Mouse (Mus musculus) T-helper 2 cell (primary cell): ENCODE measurements around the gene Ccser1.
"Not testable (repeated sequence)": the region's sequence is repeated elsewhere in the genome, so short reads cannot be mapped to it uniquely, and the experiment has no call there.

Source experiments
- in situ Hi-C: fragments of 300-600 bp; cut with MboI, MseI; formaldehyde crosslinking; loops from one replicate; pipeline ENCODE4 v1.15.1; 2025; ENCODE audit warnings: high pct_unique_total_duplicates

Gene Ccser1

DNA sequence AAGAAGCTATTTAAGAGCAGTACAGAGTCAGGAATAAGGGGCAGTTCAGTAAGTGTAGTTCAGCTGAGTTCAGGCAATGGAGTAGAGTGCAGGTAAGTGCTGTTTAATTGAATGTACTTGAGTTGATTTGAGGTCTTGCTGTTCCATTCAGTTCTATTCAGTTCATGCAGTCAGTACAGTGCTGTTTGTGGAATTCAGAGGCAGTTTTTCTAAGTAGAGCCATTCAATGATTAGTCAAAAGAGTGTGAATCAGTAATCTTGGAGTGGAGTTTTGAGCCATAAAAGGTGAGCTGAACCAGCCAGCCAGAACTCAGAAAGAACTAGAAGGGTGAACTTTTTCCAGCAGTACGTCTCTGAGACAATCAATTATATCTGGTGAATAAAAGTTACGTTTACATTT is 773.6 kb downstream of the Ccser1 start:
- in situ Hi-C loops, result no loop called here

DNA sequence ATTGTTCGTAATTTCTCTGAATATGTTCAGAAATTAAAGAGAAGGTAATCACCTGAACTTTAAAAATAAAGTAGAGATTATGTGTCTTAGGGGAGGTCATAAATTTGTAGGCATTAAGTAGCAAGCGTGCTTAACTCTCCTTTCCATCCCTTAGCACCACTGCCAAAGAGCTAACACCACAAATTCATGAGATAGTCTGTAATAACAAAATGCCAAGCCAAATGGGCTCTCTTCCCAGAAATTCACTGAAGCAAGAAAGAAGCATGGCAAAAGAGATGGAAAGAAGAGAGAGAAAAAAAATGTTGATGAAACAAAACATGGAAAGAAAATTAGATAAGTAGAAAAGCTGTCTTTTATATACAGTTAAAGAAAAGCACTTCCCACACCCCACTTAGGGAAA is 796.8 kb downstream of the Ccser1 start:
- in situ Hi-C loops, result no loop called here

DNA sequence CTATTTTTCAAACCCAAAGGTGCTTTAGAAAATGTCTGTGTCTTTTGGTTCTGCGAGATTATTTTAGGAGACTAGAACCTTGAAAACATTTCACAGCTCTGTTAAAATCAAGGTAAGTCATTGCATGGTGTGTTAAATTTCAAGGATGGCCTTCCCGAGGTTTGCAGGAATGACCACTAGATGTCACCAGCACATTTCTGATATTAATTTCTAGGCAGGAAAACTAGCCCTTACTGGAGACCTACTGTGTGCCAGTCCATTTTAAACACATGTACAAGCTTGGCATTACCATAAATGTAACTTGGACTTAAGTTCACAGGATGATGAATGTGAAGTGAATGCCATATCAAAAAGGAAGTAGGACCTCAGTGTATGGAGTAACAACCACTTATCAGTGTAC is 798.3 kb downstream of the Ccser1 start:
- in situ Hi-C loops, result no loop called here

DNA sequence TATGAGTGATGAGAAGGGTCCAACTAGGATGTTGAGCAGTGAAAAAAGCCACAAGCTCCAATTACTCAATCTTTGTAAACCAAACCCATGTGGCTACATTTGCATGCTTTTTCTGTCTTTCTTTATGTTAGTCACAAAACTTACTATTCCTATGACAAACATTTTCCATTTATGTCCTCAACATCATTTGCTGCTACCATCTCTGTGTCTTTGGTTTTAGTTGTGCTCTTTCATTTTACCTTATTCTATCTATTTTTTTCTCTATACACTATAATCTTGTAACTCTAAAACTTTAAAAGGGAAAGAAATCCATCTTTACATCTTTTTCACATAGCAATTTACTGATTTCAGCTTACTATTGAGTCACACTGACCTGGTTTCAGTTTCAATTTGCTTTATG is 834.2 kb downstream of the Ccser1 start:
- in situ Hi-C loops, result no loop called here

DNA sequence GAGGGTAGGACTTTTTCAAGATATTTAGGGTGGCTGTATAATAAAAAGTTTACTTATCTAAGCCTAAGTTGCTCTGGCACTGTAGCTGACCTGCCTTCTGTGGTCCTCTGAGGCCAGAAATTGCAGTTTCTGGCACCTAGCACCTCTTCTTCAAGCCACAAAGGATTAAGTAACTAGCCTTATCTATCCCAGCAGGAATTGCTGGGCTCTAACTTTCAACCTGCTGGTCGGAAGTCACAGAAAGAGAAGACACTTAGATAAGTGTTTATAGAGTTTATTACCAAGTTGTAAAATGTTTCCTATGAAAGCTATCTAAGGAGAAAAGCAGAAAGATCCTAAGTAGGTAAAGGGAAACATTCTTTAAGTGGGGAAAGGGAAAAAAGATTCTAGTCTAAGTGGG is 864.3 kb downstream of the Ccser1 start:
- in situ Hi-C loops, result no loop called here

DNA sequence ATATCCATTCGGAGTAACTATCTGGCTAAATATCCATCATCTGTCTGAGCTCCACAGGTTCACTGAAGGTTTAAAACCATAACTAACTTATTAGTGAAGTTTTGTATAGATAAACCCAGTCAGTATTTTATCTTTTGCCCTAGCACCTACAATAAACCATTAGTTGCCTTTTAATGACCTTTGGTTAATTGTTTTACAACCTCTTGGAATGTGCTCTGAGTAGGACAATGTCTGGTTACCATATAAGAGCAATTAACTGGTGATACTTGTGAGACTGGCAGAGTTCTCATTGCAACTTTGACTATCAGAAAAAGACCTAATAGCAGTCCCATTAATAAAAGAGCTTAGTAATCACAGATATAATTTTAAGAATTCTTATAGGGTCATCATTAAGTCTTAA is 864.9 kb downstream of the Ccser1 start:
- in situ Hi-C loops, result not testable (repeated sequence)

DNA sequence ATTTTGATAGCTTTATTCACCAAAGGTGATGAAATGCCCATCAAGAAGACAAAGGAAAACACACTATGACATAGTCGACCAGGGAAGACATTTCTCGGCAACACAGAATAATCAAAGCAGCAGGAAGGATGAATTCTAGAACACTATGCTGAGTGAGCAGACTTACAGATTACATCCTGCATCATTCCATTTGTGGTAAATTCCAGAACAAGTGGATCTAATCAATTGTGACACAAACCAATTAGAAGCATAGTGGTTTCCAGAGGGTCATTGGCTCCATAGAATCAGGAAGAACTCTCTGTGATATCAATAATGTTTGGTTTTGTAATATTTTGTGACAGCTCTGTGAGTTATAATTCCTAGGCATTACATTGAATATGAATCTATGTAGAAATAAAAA is 875.2 kb downstream of the Ccser1 start:
- in situ Hi-C loops, result no loop called here

DNA sequence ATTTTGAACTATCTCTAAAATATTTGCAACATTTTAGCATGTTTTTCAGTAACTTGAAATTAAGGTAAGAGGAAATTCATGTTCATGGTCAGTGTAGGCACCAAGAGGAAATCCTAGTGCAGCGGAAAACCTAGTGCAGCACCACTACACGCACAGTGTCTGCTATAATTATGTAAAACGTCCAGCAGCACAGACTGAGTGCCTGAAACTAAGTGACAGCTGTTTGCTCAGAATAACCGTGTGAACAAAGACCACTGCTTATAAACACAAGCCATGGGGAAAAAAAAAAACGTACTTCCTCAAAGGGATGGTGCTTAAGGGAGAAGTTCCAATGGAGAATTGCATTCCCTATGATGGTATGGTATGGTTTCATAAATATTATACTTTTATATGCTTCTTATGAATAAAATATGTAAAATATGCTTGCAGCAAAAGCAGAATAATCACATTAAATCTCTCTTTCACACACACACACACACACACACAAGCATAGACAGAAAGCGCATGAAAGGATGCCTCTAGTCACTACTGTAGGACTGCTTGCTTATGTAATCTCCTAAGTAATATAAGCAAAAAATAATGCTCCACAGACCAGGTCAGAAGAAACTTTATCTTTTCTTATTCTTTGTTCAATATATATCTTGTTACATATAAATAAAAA is 886.4 kb downstream of the Ccser1 start:
- in situ Hi-C loops, result no loop called here

DNA sequence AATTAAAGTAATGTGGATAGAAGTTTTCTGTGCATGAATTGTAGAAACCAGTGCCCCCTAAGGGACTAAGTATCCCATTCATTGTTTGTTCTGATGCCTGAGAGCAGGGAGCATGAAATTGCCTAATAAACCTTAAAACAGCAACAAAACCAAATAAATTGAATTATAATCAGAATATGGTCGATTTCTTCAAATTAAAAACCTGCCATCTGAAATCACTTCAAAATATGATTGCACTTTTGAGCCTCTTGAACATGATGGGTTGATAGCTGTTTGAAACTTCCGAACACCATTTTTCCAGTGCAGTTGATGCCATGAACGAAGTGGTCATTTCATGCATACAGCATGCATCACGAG is 886.9 kb downstream of the Ccser1 start:
- in situ Hi-C loops, result no loop called here

DNA sequence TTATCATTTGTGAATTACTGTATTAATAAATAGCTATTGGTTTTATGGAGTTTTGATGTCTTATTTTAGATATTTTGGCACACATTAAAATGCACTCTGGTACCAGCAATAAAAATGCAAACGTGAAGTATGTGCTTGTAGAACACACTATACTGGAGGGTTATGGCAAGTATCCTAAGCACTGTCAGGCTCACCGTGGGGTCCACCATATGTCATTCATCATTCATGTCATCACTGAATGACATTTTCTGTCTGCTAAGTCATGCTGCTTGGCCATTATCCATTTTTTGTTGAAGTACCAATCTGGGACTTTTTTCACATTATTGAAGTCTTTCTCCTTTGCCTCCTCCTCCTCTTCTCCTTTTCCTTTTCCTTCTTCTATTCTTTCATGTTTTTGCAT is 925.3 kb downstream of the Ccser1 start:
- in situ Hi-C loops, result no loop called here

DNA sequence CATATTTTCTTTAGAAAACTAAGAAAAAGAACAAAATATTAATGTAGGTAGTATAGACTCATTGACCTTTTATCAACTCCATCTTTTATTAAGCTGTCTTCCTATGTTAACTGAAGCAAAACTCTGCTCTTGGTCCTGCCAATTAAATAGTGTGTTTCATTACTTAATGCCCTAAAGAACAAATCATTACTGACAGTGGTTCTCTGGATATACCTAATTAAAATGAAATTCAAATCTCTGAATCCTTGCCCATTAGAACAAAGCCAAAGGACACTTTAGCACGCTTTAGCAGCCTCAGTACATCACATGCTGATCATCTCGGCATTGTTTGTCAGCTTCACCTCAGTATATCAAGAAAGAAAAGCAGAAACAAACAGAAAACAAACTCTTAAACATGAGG is 952.4 kb downstream of the Ccser1 start:
- in situ Hi-C loops, result no loop called here

DNA sequence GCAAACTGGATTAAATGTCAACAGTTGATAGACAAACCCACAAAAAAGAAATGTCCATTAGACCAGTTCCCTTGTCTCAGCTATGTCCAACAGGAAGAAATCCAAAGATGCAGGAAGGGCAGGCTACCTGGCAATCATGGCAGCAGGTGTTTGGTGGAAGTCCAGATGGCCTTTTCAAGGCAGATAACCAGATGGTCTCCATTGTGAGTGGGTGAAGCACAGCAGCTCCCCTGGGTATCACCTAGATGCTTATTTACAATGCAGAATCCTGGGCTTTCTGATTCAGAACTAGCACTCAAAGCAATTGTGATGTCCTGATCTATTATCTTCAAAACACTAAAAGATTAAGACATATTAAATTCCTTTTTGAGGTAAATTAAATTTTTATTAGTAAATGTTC is 980.2 kb downstream of the Ccser1 start:
- in situ Hi-C loops, result no loop called here

DNA sequence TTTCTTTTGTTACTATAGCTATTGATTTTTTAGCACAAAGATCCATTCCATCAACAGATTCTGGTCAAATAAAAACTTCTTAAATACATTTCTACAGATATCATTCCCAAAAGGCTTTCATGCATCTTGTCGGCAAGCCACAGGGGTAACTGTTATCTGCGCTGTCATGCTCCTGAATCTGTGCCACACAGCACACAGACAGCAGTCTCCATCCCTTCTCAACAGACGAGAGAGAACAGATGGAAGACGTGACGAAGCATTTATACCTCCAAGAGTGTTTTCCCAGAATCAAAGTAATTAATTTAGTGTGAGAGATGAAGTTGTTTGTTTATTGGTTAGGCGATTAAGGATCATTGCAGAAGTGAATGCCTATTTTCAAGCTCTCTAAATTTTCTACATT is 982.5 kb downstream of the Ccser1 start:
- in situ Hi-C loops, result no loop called here

DNA sequence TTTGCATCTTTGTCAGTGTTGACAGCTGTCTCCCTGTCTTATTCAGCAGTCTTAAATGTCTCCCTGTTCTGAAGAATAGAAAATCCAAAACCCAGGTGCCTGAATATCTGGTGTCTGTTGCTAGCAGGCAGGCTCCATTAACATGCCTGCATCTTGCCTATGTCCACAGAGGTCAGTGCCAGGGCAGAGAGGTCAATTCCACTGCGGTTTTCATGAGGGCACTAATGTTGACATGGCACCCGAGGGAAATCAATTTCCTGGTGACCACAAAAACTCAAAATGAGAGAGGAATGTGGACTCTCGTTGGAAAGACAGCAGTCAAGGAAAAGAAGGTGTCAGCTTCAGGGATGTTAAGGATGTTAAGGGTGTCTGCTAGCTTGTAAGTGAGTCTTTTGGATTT is 983.7 kb downstream of the Ccser1 start:
- in situ Hi-C loops, result no loop called here

DNA sequence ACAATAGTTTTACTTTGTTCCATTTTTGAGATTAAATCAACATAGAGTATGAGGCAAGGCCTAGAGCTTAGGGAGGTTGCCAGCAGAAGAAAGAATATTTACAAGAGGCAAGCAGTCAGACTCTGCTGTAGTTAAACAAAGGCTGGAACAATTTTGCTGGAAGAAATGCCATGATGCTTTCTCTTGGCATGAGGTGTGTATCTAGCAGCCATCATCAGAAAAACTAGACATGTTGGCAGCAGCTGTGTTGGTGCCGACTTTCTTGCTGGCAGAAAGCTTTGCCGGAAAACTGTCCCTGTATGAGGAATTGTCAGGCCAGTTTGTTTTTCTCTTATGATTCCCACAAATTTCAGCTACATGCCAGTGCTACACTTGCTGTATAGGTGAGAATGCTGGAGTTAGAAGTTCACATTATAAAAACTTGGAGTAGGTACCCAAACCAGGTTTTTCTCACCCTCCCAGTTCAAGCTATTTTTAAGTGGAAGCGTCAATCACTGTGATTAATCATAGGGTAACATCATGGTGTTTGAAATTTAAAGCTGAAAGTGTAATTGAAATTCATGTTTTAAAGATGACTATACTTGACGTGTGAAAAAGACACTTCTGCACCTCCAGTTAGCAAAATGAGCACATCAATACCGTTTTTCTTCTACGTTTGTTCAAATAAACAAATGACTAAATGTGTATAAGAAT is 1016.5 kb downstream of the Ccser1 start:
- in situ Hi-C loops, result no loop called here

DNA sequence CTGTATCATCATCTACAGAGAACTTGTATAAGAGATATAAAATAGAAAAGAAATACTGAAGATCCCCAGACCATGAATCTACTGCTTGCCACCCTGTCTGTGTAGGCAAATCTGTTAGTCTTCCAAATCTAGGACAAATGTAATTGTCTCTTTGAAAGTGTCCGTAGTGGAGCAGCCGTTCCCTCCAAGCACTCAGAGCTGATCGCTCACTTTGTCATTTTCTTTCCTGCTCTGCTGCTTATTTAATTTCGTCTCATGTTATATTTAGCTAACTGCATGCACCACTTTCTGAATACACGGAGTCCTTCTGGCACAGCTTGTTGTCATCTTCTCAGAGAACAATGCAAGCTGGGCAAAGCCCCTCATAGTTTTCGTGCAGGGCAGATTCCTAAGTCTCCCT is 1018.6 kb downstream of the Ccser1 start:
- in situ Hi-C loops, result no loop called here

DNA sequence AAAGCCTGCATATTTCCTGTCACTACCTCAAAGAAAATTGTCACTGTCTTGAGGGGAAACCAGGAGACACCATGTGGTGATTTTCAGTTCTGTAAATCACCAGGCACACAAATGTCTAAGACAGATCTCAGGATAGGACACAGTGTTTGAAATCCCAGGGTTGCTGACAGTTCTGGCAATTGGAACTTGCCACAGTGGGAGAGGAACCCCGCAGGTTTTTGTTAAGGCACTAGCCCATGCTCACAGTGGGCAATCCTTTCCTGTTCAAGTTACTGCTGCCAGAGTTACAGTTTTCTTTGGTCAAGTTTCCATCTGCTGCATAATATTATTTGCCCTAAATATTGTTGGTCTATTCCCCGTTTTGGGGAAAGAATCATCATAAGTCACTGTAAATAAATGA is 1024.9 kb downstream of the Ccser1 start:
- in situ Hi-C loops, result no loop called here

DNA sequence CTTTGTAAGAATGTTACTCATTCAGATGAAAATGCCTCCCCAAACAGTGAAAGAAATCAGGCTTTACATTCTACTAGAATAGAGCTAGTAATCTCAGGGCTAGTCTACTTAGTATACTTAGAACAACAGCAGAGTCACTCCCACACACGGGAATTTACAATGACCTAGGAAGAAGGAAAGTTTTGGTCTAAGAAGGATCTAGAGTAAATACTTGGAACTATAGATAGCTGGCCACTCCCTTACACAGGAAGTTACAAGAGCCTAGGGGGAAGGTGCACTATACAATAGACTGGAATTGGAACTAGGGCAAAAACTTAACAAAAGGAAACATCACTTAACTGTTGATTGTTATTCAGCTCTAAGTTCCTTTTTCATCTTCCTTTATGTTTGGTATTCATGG is 1041.7 kb downstream of the Ccser1 start:
- in situ Hi-C loops, result no loop called here

DNA sequence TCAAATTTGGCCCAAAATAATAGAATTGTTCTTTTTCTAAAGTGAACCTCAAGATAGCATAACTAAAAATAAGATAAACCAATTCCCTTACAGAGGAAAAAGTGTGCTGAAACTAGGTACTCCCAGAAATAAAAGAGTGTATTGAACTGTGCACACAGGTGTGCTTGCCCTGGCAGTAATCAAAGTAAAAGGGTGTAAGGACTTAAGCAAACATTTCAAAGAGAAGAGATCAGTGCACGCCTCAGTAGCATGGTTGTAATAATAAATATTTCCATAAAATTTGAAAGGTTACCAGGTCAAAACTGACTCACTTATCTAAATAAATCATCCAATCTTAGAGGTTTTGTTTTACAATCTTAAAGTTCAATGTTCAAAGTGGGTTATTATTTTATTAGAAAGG is 1083.8 kb downstream of the Ccser1 start:
- in situ Hi-C loops, result loop anchor here (10.0 kb wide), 2 partner anchors 901 to 1419 kb away; no protein-coding TSS in a partner anchor

DNA sequence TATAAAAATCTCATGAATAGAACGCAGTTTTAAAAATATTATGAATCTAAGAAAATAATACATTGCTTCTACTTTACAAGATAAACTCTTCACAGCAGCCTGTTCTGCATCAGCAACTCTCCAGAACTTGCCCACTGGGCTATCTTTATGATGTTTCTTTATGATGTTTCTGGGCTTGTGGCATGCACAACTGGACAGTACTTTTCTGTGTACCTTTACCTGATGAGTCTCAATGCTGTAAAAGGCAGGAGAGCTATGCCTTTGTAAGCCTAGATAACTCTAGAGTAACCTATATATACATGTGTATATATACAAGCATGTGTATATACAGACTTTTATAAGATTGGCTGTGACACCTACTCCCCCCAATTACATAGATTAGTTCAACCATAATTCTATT is 1084.4 kb downstream of the Ccser1 start:
- in situ Hi-C loops, result loop anchor here (10.0 kb wide), 2 partner anchors 900 to 1420 kb away; no protein-coding TSS in a partner anchor

DNA sequence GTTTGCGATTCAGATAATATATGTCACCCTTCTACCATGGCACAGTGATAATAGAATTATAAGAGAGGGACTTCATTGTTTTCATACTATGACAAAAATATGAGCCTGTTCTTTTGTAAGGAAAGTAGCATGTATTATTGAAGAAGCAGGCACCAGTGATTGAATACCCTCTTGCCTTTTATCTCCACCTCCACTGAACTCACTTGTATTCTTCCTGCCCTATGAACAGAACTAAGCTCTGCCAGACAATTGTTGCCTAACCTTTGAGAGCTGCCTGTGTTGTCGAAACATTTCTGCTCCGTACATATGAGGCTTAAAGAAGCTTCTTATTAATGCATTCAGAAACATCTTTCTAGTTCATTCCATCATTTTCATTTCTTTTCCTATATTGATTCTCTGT is 1101.1 kb downstream of the Ccser1 start:
- in situ Hi-C loops, result no loop called here

DNA sequence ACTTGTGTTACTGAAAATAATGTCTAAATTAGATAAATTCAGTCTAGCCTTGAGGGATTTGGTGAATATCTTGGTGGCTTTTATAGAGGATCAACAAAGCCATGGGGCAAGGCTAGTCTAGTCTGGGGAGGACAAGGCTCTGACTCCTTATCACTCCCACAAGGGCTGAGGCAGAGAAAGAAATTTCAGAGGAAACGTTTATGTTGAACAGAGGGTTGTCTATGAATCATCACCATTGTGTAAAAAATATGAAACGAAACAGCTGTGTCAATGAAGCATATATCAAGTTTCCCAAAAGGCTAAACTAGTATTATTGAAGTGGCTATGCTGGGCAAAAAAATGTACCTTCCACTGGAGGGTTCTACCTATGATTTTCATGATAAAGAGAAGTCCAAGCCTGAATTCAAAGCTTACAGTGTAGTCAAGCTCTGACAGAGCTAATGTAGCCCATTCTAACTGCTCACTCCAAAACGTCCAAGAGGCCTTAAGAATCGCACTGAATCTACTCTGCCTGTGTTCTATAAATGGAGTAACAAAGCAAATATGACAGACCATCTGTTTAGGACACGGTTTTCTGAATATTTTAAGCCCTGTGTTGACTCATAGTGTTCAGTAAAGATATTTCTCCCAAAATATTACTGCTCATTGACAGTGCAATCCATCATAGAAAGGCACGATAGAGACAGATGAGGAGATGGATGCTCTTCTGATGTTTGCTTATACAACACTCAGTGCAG is 1121.6 kb downstream of the Ccser1 start:
- in situ Hi-C loops, result no loop called here

DNA sequence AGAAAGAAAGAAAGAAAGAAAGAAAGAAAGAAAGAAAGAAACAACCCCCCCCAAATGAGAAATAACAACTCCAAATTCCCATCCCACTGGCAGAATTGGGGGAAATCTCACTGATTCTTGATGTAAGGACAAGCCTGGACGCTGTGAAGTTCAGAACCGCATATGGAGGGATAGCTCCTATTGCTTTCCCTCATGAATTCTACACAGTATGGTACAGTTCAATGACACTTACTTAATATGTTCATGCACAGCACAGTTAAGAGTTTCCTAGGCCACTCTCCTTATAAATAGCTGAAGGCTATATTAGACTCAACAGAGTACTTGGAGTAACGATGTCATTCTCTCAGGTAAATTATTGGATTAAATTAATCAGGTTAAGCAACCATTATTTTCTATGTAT is 1138.5 kb downstream of the Ccser1 start:
- in situ Hi-C loops, result no loop called here
